Mouse (Mus musculus) brain, embryonic 18.5 days (tissue): ENCODE measurements at regions not wholly inside any gene's neighbourhood (a gene's known extent, or its start where the extent isn't known, plus 50 kb on each side); places are given as distances from the start of the nearest gene placed in this dataset.
A peak's percentile ranks its signal among the peaks of the same experiment; 100 is the strongest.

Source experiments
- DNase-seq: peaks from one replicate; pipeline ENCODE4 v3.0.0-alpha.2; 2012; ENCODE audit warnings: low read depth, low spot score

- no peak for DNase-seq
Observed at GRCm38 (mm10) chr5:83991513-83991912, 425.7 kb downstream of the Epha5 start.

DNA sequence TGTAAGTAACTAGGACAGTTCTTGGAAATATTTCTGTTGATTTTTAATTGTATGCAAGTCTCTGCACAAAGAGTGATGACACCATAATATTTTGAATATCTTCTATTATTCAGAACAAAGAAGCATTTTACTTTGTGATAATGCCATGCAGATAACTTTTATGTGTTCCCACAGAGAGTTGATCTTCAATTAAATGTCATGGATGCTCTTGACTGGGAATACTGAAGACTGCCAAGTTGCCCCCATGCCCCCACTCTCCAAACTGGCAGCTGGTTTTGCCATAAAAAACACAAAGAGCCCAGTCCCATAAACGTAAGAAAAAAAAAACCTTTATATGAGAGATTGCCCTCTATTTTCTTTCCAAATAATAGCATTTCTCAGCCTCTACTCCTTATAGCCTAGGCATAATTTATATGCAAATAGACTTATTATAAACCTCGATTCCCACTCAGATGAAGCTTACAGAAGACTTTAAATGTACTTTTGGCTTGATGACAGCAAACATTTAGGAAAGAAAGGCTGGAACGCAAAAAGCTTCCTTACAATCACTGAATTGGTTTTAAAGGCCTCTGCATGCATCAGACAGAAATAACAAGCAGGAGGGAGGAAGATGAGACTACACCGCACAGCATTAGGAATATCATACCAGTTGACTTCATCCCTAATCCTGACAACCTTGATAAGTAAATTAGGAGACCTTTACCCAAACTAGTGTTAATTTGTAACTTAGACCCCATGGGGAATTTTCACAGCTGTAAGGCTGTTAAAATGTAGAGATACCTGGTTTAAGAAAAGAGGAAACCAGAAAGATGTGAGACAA is 426.3 kb downstream of the Epha5 start:
- DNase-seq = no peak

DNA sequence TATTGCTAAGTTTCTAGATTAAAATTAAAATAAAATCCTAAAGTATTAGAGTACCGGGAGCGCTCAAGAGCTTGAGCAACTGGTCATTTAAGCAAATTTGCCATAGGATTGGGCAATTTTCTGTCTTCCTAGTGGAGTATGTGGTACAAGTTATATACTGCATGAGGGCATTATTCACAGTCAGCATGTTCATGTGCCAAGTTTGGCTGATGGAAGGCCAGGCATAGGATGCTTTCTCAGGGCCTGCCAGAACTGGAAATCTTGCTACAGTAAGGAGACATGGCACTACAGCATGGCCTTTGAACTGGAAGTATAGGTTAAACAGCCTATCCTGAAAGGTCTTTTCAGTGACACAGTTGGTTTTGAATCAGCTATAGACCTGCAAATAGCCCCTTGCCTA is 455.6 kb downstream of the Epha5 start:
- DNase-seq = no peak

DNA sequence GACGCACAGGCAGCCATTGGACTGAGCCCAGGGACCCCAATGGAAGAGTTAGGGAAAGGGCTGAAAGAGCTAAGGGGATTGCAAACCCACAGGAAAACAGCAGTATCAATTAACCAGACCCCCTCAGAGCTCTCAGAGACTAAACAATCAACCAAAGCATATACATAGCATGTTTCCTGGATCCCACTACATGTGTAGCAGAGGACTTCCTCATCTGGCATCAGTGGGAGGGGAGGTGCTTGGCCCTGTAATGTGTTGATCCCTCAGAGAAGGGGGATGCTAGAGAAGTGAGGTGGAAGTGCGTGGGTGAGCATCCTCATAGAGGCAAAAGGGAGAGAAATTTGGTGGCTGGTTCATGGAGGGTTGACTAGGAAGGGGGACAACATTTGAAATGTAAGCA is 458.4 kb downstream of the Epha5 start:
- DNase-seq = no peak

DNA sequence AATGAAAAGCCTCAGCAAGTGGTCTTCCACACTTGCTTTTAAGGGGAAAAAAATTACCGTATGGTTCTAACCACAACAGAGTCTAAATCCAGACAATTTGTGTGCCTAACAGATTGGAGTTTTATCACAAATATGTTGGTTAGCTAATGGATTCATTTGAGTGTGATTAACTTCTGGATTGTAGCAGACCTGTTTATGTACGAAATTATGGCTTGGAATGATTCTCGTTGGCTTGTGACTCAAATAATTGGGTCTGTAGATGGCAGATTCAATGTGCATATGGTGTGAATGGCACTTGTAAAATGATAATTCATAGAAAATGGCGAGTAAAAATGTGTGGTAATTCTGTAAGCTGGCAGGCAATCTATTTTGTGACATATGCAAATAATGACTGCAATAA is 459.0 kb downstream of the Epha5 start:
- DNase-seq = peak; percentile 54
